Mouse (Mus musculus) lung, postnatal 36 days (tissue): ENCODE results near the gene Prss48.

Experiments
- DNase-seq: peaks from one replicate; pipeline ENCODE4 v3.0.0; 2022; ENCODE audit warnings: mixed read lengths

Prss48 gene

DNA sequence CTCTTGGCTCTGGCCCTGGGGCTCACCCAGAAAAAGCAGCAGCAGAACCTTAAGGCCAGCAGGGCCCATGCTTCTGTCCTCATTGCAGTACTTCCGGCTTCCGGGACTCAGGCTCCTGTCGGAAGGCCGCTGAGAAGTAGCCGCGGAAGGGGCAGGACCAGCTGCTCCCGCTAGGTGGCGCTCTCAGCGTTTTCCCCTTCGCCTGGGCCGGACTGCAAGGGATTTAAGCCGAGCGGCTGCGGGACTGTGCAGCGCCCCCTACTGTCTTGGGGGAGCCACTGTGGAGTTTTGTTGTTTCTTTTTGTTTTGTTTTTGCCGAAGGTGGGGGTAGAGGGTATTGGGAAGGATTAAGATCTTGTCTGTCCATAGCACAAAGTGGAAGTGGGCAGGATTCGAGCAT lies at the start of gene Prss48:
Prss48 (minus strand) TSS at position 69 of the 400 bp plus-strand sequence.
- DNase-seq, result peak; percentile 41

DNA sequence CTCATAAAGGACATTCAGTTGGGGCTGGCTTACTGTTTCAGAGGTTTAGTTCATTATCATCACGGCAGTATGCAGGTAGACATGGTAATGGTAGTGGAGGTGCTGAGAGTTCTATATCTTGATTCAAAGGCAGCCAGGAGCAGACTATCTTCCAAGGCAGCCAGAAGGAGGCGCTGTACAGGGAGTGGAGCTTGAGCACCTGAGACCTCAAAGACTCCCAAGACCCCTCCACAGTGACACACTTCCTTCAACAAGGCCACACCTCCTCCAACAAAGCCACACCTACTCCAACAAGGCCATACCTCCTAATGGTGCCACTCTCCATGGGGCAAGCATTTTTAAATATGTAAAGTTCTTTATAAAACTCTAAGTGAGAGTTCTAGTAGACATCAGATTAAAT lies 46.8 kb upstream of the Prss48 start:
- DNase-seq, result no peak

DNA sequence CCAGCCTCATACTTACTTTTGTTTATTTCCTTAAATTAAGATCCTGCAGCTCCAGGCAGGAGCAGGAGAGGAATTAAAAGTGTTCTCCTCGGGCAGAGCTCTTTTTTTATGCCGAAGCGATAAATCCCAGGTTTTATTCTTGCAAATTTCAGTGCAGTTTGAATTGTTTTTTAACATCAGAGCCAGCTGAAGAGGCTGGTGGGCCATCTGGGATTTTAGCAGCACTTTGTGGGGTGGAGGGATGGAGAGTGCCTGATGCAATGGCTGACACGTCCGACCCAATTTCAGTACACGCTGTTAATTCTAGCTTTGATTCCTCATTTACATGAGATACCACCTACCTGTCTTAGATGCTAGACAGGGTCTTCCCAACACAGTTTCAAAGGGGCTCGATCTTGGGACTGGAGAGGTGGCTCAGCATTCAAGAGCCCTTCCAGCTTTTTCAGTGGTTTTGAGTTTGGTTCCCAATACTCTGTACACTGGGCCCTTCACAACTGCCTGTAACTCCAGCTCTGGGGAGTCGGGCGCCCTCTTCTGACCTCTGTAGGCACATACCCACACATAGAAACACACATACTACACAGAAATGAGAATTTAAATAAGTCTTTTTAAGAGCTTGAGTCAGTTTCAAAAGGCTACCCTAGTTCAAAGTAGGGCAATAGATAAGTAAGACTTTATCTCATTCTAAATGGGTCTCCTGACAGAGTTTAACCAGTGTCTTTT lies 45.6 kb upstream of the Prss48 start:
- DNase-seq, result no peak

DNA sequence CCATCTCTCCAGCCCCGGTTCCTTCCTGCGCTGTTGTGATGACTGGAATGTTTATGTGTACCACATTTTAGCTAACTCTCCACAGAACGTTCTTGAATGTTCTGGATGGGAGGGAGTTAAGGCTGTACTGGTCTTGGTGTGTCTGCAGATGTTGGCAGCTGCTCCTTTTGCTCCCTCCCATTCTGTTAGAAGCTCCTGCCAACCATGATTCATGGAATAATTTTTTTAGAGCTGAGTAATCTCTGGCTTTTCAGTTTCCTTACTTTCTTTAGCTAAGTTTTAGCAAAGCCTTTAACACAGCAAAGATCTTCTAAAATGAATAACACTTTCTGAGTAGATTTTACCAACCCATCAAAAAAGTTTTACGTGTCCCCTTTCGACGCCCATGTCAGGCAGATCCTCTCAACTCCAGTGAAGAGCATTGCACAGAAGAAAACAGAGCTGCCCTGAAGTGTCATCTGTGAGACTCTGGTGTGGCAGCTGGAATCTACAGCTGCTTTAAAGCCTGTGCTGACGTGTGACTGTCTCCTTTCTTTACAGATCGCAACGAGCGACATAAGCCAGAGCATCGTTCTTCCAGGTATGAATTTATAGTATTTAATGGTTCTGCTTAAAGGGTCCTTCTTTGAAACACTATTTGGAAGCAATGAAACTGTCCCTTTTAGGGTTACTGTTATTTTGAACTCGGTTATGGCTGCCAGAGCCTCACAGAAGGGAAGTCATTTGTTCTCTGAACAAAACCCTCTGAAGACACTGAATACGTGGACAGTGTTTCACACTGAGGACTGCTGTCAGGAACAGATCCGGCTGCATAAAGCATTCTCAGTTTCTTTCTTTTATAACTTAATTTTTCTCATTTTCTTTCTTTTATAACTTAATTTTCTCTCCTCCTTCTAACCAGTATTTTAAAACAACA lies 38.3 kb upstream of the Prss48 start:
- peak; percentile 61 for DNase-seq

DNA sequence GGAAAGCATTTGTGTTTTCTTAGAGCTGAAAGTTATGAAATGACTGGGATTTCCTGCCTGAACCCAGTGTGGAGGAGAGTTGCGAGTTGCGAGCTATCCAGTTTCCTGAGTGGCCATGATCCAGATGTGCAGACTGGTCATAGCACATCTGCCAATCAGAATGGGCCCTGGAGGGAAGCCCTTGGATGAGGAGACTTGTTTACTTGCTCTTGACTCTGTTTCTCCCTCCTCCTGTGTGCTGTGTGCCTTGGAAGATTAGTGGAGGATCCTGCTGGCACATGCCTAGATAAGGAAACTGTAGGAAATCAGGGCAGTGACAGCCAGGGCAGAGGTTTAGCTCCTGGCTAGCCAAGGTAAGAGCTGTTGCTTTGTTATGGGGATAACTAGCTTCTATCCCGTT lies 36.4 kb upstream of the Prss48 start:
- DNase-seq, result peak; percentile 57

DNA sequence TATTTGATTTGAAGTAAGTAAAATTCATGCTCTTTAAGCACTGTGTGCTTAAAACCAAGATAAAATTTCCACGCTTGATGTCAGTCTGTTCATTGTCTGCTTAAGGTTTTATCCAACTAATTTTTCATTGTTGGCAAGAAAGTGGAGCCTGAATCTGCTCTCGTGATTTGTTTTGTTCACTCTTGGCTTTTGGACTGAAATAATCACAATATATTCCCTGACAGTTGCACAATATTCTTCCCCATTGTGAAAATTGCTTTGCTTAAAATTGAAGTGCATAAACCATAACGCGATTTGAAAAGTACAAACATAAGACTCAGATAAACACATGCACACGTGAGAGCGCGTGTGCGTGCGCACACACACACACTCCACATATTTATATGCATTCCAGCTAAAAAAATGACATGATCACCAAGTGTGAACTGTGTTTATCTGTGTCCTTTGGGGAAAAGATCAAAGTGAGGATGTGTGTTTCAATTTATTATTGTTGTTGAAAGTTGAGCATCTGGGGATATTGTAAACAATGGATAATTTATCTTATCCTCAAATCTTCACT lies 35.7 kb upstream of the Prss48 start:
- no peak for DNase-seq

DNA sequence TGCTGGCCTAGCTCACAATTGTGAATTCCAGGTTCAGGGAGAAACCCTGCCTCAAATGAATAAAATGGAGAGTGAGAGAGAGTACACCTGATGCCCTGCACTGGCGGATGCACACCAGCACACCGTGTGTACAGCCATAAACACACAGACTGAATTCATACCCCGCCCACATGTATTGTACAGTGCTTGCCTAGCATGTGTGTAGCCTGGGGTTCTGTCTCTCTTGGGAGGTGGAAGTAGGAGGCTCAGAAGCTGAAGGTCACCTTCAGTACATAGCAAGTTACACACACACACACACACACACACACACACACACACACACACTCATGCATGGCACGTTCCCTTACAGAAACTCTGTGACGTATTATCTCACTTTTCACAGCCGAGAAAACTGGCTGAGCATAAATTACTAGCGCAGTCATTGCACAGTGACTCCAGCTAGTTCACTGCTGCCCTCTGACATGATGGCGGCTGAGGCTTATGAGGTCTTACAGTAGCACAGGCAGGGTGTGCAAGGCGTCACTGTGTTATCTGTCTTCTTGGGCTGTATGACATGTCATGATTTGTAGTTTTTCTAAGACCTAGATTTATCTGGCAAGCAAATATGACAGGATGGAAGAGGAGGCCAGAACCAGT lies 31.3 kb upstream of the Prss48 start:
- no peak for DNase-seq

DNA sequence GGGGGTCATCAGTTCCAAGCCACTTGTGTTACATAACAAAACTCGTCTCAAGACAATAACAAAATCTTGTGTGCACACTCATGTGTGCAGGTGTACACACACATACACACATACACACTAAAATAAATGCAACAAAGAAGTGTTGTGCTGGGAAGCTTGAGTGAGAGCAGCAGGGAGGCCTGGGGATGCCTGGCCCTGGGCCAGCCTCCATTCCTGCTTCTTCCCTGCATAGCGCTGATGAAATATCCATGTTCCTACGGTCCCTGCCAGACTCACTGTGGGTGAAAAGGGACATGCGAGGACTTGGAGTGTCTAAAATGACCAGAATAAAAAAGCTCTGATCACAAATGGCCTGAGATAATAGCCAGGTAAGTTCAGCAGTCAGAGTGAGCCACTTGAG lies 28.3 kb upstream of the Prss48 start:
- DNase-seq, result no peak

DNA sequence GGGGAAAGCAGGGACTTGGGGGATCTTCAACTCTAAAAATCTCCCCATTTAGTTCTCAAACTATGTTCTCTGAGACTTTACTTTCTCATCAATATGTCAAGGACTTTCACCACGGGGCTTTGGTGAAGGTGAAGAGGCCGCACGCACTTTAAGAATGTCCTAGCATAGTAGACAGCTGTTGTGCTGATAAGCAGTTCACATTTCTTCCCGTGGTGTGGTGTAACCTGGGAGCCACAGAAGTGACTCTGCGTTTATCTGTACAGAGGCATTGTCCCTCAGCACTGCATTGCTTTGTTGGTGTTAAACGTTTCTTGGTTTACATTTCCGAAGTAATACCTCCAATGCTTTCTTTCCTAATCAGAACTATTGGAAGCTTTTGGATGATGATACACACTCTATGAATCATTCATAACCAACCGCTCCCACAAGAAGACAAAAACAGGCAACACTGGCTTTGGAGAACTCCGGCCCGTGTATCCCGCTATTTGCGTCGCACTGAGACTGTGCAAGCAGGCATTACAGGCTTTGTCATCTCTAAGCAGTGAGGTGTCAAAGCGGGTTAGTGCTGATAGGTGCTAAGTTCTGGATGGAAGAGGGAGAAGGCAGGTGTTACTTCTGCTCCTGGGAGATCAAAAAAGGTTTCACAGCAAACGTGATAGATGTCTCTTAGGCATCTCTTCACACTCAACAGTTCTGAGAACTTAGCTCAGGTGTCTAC lies 26.5 kb upstream of the Prss48 start:
- DNase-seq, result no peak

DNA sequence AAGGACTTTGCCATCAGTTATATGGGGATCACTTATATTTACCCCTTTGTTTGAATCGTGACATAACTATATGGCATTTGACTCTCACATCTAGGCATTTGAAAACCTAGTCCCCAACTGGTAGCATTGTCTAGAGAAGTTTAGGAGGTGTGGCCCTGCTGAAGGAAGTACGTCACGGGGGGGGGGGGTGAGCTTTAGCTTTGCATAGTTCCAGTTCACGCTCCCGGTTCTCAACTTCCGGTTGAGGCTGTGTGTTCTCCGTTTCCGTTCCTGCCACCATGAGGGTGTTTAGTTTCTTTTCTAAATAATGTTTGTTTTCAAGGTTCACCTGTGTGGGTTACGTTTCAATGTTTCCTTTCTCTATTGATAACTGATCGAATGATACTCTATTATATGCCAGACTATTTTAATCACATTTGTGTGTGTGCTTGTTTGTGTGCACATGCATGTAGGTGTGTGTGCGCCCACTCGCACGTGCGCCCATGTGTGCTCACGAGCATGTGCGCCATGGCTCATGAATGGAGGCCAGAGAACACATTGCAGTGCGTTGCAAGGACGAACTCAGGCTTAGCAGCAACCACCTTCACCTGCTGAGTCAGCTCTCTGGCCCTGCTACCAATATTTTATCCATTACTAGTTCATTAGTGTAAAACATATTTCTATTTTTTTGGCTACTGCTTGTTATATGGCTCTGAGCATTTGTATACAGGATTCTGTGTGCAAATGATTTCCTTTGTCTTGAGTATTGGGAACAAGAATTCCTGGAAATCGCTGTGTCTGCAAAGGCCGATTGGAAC lies 23.2 kb upstream of the Prss48 start:
- DNase-seq, result no peak

DNA sequence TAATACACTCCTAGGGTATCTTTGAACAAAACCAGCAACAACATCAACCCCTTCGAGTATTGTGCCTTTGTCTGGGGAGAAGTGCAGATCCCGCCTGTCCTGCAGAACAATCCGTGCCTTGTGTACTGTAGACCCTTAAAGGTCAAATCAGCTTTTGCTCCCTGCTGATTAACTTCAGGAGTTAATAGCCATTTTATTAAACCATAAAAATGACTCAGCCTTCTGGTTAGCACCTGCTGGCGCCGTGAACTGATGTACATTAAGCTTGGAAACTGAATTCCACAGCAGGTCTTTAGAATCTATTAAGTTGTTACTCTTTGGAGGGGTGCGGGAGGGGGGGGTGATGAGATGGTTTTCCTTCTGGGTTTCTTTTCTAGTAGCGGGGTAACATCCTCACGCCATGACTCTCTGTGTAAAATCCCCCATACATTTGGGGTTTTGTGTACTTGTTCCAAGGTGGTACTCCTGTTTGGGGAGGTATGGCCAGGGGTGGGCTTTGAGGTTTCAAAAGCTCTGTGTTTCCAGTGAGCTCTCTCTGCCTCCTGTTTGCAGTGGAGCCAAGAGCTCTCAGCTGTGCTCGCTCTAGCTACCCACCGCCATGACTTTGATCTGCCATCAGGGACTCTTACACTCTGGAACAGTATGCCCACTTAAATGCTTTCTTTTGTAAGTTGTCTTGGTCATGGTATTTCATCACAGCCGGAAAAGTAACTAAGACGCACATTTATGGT lies 21.9 kb upstream of the Prss48 start:
- no peak for DNase-seq

DNA sequence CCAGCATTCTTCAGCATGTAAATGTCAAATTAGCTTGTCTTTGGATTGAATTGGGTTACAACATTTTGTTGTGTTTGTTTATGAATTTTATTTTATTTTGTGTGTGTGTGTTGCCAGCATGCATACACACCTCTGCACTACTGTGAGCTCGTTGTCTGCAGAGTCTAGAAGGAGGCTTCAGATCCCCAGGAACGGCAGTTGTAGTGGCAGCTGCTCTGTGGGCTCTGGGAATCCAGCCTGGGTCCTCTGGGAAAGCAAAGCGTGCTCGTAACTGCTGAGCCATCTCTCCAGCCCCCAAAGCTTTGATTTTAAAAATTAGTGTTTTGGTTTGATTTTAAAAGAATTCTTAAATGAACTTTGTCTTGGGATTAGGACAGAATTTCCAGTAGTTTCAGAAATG lies 19.4 kb upstream of the Prss48 start:
- DNase-seq, result no peak

DNA sequence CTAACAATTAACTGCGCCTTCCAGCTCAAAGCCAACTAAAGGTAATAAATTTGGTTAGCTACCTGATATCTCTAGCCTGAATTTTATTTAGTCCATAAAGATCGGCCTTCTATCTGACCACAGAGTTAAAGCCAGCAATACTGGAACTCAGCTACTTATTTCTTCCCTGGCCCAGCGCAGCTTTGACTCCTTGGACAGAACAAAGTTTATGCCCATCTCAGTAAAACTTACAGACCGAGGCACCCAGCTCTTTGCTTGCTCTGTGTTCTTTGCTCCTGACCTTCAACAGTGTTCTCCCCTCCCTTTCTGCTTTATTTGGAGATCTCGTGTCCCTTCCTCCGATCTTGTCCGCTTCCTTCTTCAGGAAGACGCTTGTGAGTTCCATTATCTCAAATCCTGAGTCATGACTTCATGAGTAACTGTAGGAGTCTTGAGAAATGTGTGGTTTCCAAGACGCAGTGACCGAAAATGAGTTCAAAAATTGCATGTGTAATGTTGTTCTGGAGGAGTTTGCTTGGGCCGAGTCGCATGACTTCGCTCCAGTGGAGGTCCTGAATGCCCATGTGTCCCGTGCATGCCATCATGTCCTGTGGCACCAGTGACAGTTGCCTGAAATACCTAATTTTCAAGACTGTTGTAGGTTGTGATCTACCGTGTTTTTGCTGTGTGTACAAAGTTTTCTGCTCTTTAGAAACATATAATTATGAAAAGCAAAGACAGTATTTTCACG lies 18.8 kb upstream of the Prss48 start:
- DNase-seq, result no peak

DNA sequence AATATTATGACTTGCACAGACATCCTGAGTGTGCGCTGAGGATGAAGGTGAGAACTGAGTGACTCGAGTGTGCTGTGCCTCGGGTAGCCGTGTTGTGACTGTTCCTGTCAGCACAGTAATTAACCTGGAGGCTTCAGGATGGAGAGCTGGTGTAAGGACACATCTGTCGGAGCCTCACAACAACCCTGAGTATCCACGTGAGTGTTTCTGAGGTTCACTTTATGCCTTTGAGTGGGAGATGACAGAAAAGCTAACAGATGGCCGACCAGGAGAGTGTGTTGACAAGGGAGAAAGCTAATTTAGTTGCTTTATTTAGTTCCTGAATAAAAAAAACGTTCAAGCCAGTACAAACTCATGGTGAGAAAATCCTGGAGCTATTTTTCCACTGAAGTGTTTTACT lies 15.2 kb upstream of the Prss48 start:
- DNase-seq, result no peak

DNA sequence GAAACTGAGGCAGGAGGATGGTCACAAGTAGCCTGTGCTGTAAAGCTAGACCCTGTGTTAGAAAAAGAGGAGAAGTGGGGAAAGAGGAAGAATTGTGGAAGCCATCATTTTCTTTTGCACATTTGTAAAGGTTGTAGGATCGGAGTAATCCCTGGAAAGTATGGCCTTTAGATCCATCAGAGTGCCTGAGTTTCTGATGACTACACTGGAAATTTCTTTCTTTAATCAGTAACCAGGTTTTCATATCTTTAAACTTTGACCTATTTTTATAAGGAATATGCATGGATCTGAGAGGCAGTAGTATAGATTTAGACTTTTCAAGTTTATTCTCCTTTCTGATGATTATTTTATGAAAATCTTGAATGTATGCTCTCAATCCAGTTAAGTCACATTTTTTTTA lies 14.7 kb upstream of the Prss48 start:
- DNase-seq, result no peak

DNA sequence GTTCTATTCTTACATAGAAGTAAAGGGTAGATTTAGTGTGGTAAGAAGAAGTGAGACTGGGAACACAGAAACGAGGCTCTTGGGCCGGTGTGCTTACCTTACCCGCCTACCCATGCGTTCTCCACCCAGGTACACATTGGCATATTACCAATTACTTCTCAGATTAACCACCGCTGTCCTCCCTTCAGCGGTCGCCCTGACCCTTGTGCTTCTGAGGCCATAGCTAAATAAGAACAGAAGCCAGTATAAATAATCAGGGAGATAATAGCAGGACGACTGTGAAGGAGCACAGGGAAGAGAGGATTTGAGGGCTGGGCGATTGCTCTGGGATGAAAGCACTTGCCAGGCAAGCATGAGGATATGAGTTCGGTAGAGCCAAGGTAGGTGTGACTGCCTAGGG lies 11.5 kb upstream of the Prss48 start:
- DNase-seq, result peak; percentile 20

DNA sequence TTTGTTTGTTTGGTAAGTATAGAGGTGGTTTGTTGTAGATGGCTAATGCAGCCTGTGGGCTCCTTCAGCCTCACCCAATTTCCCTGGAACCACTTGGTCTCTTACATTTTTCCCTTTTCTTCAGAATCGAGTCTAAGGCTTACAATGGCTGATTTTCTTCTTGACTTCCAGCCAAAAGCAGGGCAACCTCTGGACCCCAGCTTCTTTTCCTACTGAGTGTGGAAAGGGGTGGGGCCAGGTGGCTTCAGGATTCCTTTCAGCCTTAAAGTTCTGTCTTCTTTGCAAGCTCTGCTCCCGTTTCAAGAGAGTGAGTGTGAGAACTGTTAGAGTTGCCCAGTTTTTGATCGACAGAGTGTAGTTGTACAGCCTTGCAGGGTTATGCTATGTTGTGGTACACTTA lies 9.5 kb upstream of the Prss48 start:
- DNase-seq, result no peak

DNA sequence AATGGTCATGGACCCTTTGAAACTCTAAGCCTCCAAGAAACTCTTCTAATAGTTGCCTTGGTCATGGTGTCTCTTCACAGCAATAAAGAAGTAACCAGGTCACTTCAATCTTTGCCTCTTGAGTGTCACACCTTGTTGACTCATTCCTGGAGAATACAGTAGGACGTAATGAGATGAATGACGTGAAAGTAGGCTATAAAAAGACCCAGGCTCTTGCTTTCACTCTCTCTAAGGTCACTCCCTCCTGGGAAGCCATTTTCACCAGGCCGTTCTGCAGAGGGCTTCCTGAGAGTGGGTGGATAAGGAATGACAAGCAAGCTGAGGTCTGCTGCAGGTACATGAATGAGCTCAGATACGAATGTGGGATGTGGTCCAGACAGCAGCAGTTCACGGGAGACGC lies 9.1 kb upstream of the Prss48 start:
- DNase-seq, result no peak

DNA sequence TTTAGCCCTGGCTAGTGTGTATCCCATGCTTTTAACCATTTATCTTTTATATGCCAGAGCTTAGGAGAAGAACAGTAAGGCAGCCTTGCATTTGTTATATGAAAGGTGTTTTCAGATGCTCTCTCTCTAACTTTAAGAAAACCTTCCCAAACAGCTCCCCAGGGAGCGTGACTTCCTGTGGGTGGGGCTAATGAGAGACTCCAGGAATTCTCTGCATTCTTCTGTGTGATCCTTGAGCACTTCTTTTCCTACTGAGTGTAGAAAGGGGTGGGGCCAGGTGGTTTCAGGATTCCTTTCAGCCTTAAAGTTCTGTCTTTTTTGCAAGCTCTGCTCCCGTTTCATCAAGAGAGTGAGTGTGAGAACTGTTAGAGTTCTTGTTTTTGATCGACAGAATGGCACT lies 8.3 kb upstream of the Prss48 start:
- no peak for DNase-seq

DNA sequence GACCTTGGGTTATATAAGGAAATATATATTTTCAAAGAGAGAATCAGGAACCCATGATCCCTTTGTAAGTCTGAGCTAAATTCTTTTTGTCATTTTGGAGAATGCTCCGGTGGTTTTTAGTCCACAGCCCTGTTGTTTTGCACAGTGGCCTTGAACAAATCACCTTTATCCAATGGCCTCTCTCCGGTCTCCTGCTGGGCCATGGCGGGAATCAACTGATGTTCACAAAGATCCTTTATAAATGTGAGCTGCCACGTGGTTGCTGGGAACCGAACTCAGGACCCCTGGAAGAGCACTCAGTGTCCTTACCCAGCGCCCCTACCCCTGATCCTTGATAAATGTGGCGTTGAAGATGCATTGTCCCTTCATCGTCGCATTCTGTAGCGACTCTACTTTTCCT lies 2.5 kb upstream of the Prss48 start:
- DNase-seq, result no peak

DNA sequence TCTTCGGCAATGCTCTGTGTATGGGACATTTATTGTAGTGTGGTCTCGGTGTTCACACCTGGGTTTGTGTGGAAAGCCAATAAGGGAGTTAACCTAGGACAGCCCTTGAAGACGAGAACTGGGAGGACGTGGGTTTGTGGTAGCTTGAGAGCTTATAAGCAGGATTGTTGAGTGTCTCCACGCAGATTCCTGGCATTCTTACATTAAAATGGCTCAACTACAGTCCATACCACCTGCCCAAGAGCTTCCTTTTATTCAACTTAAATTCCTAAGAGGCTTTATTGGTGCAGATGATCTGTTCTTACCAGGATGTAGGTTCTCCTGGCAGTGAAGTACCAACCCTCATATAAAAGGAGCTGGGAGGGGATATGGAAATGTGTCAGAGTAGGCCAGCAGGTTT lies 649 bp upstream of the Prss48 start:
- peak; percentile 36 for DNase-seq
